Mouse (Mus musculus) neural tube, embryonic 14.5 days (tissue): ENCODE results near the gene Hipk2. TPM values are rescaled to one million over a fixed set of nuclear protein-coding genes. Genes with fewer than 3 reads are reported as not detected.

ENCODE experiments used
- ATAC-seq: fragments of 200-750 bp; cut with Nextera tagmentation; 2 replicates; pipeline ENCODE4 v1.8.0; 2017; ENCODE audit warnings: low read depth, mild to moderate bottlenecking, moderate TSS enrichment, moderate library complexity
- H3K27ac ChIP-seq: fragments of 300-500 bp; sonication (generic); 2 replicates; pipeline ENCODE4 v1.5.1; 2014; ENCODE audit warnings: low read depth, mild to moderate bottlenecking, control low read depth, low read length, moderate library complexity, mixed read lengths
- H3K27me3 ChIP-seq: fragments of 300-500 bp; sonication (generic); 2 replicates; pipeline ENCODE4 v1.6.1; 2014; ENCODE audit warnings: low read length; ENCODE audit not compliant: control insufficient read depth, insufficient read depth
- H3K36me3 ChIP-seq: fragments of 300-500 bp; sonication (generic); 2 replicates; pipeline ENCODE4 v1.6.1; 2014; ENCODE audit warnings: low read length, mixed read lengths; ENCODE audit not compliant: control insufficient read depth, insufficient read depth
- H3K4me1 ChIP-seq: fragments of 300-500 bp; sonication (generic); 2 replicates; pipeline ENCODE4 v1.6.1; 2014; ENCODE audit warnings: low read length; ENCODE audit not compliant: control insufficient read depth, insufficient read depth
- H3K4me2 ChIP-seq: fragments of 300-500 bp; sonication (generic); 2 replicates; pipeline ENCODE4 v1.6.1; 2014; ENCODE audit warnings: mild to moderate bottlenecking, low read depth, low read length, control low read depth
- H3K4me3 ChIP-seq: fragments of 300-500 bp; sonication (generic); 2 replicates; pipeline ENCODE4 v1.5.1; 2014; ENCODE audit warnings: low read depth, low read length, control low read depth, mixed read lengths
- H3K9ac ChIP-seq: fragments of 300-500 bp; sonication (generic); replicated peaks from 2 replicates; pipeline ENCODE4 v1.6.1; 2014; ENCODE audit warnings: low read depth, mild to moderate bottlenecking, control low read depth, low read length, mixed read lengths
- H3K9me3 ChIP-seq: fragments of 300-500 bp; sonication (generic); 2 replicates; pipeline ENCODE4 v1.6.1; 2016; ENCODE audit warnings: low read length; ENCODE audit not compliant: control insufficient read depth
- WGBS: fragments of 180-500 bp; shearing (Covaris S2); extraction: QIAGEN DNeasy Blood & Tissue Kit; methylation state at CpG from one replicate; pipeline ENCODE4 v1.1.7; 2014; 5-methylcytosine and 5-hydroxymethylcytosine counted together
- polyA plus RNA-seq: library from polyadenylated mRNA; unstranded; fragments of >200 nt; fragmentation: Nextera tagmentation; extraction: Ambion mirVana; gene quantifications from 2 replicates; pipeline ENCODE4 v1.2.1, GENCODE M21; 2014

Hipk2 gene
- polyA plus RNA-seq, 1 experiment from 2014 or later, result 41.4 TPM

- ATAC-seq, result no peak
- Histone ChIP-seq H3K27ac (no peak overlapping the region), H3K4me3 (no peak overlapping the region), H3K4me2 (no peak overlapping the region), H3K27me3 (no peaks in the 10 kb centered on the region), H3K9me3 (no peaks in the 10 kb centered on the region), H3K9ac (no peak overlapping the region), H3K4me1 (no peaks in the 10 kb centered on the region), H3K36me3 (no peaks in the 10 kb centered on the region)
- 82% methylated on average over 4 of the region's 4 CpGs for WGBS
These were observed 104.8 kb downstream of the Hipk2 start for GRCm38 (mm10) chr6:38771061-38771667.

GRCm38 (mm10) chr6:38769627-38770026 is 106.3 kb downstream of the Hipk2 start:
- Histone ChIP-seq H3K9me3 (no peaks in the 10 kb centered on the region), H3K4me1 (no peaks in the 10 kb centered on the region), H3K4me2 (no peak overlapping the region), H3K9ac (no peak overlapping the region), H3K4me3 (no peak overlapping the region), H3K27me3 (no peaks in the 10 kb centered on the region), H3K27ac (no peak overlapping the region), H3K36me3 (no peaks in the 10 kb centered on the region)
- ATAC-seq, result no peak
- WGBS, result 94% methylated on average over 2 of the region's 2 CpGs

GRCm38 (mm10) chr6:38762588-38763265 is 113.2 kb downstream of the Hipk2 start:
- H3K36me3 ChIP-seq, result no peaks in the 10 kb centered on the region
- WGBS, result 52% methylated on average over 6 of the region's 6 CpGs

DNA sequence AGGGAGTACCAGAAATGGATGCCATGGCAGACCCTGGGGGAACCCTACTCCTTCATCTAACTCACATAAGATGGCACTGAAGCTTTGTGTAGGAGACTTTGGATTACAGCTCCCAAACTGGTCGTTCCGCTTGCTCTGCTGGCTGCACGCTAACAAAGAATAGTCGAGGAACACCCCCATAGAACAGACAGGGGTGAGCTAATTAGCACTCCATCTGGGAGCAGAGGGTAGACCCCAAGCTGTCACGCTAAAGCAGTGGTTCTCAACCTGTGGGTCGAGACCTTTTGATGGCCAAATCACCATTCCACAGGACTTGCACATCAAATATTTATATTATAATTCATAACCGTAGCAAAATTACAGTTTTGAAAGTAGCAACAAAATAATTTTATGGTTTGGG is 114.0 kb downstream of the Hipk2 start:
- Histone ChIP-seq H3K27ac (no peak overlapping the region), H3K36me3 (no peaks in the 10 kb centered on the region), H3K9ac (no peak overlapping the region), H3K4me2 (no peak overlapping the region), H3K4me1 (peaks cover 12% of the 10 kb centered on the region), H3K27me3 (no peaks in the 10 kb centered on the region), H3K4me3 (no peak overlapping the region), H3K9me3 (no peaks in the 10 kb centered on the region)
- WGBS, result 51% methylated on average over 7 of the region's 7 CpGs
- ATAC-seq, result no peak

More at GRCm38 (mm10) chr6:38762588-38763265, 113.2 kb downstream of the Hipk2 start:
- no peak overlapping the region for H3K27ac ChIP-seq
- no peak overlapping the region for H3K9ac ChIP-seq
- peaks cover 12% of the 10 kb centered on the region for H3K4me1 ChIP-seq
- no peaks in the 10 kb centered on the region for H3K9me3 ChIP-seq
- no peak overlapping the region for H3K4me3 ChIP-seq
- ATAC-seq, result no peak
- no peak overlapping the region for H3K4me2 ChIP-seq
- H3K27me3 ChIP-seq, result no peaks in the 10 kb centered on the region

DNA sequence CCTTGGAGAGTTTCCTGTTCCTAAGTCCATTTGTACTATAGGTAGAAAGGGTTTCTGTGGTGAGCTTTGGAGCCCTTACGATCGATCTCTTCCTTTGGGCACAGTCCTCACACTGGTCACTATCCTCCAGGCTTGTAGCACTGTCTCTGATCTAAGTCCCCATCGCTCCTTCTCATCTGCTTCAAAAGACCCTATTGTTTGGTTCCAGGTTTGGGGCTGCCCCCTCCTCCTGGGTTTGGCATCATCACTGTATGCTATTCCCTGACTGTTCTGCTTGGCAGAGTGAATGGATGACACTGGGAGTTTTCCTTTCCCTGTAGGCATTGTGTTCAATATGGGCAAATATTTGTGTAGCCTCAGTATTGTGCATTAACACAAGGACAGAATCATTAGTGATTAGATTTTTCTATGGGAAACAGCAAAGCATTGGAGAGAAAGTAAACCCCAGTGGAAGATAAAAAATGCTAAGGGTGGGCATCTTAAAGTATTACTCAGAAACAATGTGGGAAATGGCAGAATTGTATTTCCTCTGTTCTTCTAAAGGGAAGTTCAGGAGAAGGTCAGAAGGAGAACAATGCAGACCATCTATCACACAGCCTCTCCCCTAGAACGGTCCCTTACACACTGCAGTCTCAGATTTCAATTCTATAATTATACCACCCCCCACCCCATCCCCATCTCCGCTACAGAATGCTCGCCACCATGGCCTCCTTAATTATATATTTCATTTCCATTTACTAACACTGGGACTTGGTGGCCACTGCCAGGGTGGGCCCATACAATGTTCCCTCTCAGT is 114.9 kb downstream of the Hipk2 start:
- 43% methylated on average over 6 of the region's 6 CpGs for WGBS
- H3K4me1 ChIP-seq, result peaks cover 12% of the 10 kb centered on the region
- H3K27ac ChIP-seq, result no peak overlapping the region

DNA sequence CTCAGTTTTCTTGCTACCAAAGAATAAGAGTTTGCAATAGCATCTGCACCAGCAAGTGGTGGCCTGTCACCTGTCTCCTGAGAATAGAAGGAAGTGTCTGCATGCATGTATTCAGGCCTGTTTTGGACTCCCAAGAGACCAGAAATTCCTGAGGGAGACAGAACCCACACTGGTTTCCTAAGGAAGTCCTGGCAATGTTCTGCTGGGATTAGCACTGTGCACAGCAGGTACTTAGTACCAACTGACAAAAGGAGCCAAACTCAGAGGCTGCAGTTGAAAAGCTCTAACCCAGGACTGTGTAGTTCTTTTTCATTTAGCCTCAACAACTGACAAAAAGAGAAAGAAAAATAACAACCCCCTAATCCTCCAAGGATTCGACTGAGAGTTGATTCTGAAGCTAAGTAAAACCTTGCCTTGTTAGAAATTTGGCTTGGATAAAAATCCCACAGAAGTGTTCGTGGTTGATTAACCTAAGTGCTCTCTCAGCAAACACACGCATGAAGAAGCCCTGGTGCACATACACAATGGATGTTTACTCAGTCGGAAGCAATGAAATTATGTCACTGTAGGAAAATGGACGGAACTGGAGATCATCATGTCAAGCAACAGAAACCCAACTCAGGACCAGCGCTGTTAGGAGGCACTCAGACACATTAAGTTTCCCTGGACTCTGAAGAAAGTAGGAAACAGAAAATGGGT is 115.9 kb downstream of the Hipk2 start:
- WGBS, result 24% methylated on average over 6 of the region's 6 CpGs

More for the DNA sequence above, 114.9 kb downstream of the Hipk2 start:
- Histone ChIP-seq H3K36me3 (no peaks in the 10 kb centered on the region), H3K9me3 (no peaks in the 10 kb centered on the region), H3K27me3 (no peaks in the 10 kb centered on the region), H3K9ac (no peak overlapping the region), H3K4me2 (no peak overlapping the region), H3K4me3 (no peak overlapping the region)
- ATAC-seq, result no peak

DNA sequence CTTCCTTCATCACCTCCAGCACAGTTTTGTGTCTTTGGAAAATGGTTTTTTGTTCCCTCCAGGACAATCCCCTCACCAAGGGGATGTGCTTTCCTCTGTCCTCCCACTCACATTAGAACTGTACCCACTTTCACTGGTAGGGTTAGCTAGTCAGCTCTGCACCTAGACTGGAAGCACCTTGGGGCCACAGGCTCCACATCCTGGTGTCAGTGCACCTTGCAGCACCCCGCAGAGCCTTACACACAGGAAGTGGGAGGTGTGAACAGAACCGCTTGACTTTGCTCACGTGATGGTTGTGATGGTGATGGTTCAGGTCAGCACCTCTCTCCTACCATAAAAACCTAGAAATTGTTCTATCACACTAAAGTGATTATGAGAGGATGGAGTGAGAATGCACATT is 116.8 kb downstream of the Hipk2 start:
- Histone ChIP-seq H3K4me3 (no peak overlapping the region), H3K4me2 (no peak overlapping the region), H3K9me3 (no peaks in the 10 kb centered on the region), H3K36me3 (no peaks in the 10 kb centered on the region), H3K27me3 (no peaks in the 10 kb centered on the region), H3K4me1 (peaks cover 12% of the 10 kb centered on the region), H3K27ac (no peak overlapping the region), H3K9ac (no peak overlapping the region)
- WGBS, result 88% methylated on average over 3 of the region's 3 CpGs
- no peak for ATAC-seq

More for the DNA sequence above, 115.9 kb downstream of the Hipk2 start:
- Histone ChIP-seq H3K27ac (no peak overlapping the region), H3K4me2 (no peak overlapping the region), H3K36me3 (no peaks in the 10 kb centered on the region), H3K4me3 (no peak overlapping the region), H3K9me3 (no peaks in the 10 kb centered on the region), H3K27me3 (no peaks in the 10 kb centered on the region), H3K9ac (no peak overlapping the region), H3K4me1 (peaks cover 12% of the 10 kb centered on the region)
- no peak for ATAC-seq

- whole genome bisulfite sequencing, result 91% methylated on average over 2 of the region's 2 CpGs
- H3K4me1 ChIP-seq, result peaks cover 8% of the 10 kb centered on the region
- H3K27me3 ChIP-seq, result no peaks in the 10 kb centered on the region
- no peaks in the 10 kb centered on the region for H3K9me3 ChIP-seq
- H3K9ac ChIP-seq, result no peak overlapping the region
- H3K4me3 ChIP-seq, result no peak overlapping the region
- ATAC-seq, result no peak
- no peak overlapping the region for H3K4me2 ChIP-seq
- no peaks in the 10 kb centered on the region for H3K36me3 ChIP-seq
- H3K27ac ChIP-seq, result no peak overlapping the region
These were observed 118.4 kb downstream of the Hipk2 start for GRCm38 (mm10) chr6:38757597-38757996.
